Mouse (Mus musculus): ENCODE measurements around the gene Edrf1. TPM values are rescaled to one million over a fixed set of nuclear protein-coding genes. Genes with fewer than 3 reads are reported as not detected.

Edrf1 gene
- polyA plus RNA-seq, 1 experiment from 2014 or later = 34.1 TPM

GRCm38 (mm10) chr7:133701366-133701765 lies 64.0 kb downstream of the Edrf1 start:
- Histone ChIP-seq H3K36me3 (ENCODE audit: control insufficient read depth, insufficient read depth, low read length) (no peaks in the 10 kb centered on the region), H3K4me3 (ENCODE audit: low read depth, low read length) (no peak overlapping the region), H3K27me3 (ENCODE audit: control insufficient read depth, insufficient read depth, low read length) (no peaks in the 10 kb centered on the region), H3K4me2 (no peak overlapping the region), H3K9ac (ENCODE audit: low read length) (no peak overlapping the region), H3K9me3 (ENCODE audit: control insufficient read depth, low read length) (no peaks in the 10 kb centered on the region), H3K4me1 (ENCODE audit: control insufficient read depth, insufficient read depth, low read length) (no peaks in the 10 kb centered on the region), H3K27ac (ENCODE audit: low read depth, low read length) (no peak overlapping the region)
- DNase-seq (ENCODE audit: low spot score, missing footprints) (no peak), ATAC-seq (ENCODE audit: low FRiP score) (no peak)
- WGBS = 90% methylated on average over 7 of the region's 7 CpGs

DNA sequence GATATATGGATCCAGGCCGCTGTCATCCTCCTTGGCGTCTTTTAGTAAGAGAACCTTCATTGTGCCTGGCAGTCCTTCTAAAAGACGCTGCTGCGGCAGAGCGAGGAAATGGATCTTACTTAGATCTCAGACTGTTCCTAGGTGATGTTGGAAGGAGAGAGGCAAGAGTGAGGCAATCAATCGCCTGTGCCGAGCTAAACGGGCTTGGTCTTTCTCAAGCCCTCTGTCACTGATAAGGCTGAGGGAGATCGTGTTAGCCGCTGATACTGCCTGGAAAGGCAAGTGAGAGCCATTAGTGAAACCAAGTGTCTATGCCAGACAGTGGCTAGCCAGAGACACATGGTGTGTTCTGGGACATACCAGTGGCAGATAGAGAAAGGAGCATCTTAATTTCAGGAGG lies 65.0 kb downstream of the Edrf1 start:
- Histone ChIP-seq H3K27ac (ENCODE audit: low read depth, low read length) (no peak overlapping the region), H3K27me3 (ENCODE audit: control insufficient read depth, insufficient read depth, low read length) (no peaks in the 10 kb centered on the region), H3K4me2 (no peak overlapping the region), H3K9ac (ENCODE audit: low read length) (no peak overlapping the region), H3K36me3 (ENCODE audit: control insufficient read depth, insufficient read depth, low read length) (no peaks in the 10 kb centered on the region), H3K4me3 (ENCODE audit: low read depth, low read length) (no peak overlapping the region), H3K9me3 (ENCODE audit: control insufficient read depth, low read length) (no peaks in the 10 kb centered on the region), H3K4me1 (ENCODE audit: control insufficient read depth, insufficient read depth, low read length) (no peaks in the 10 kb centered on the region)
- ATAC-seq (ENCODE audit: low FRiP score) (no peak), DNase-seq (ENCODE audit: low spot score, missing footprints) (peak; percentile 64)
- 91% methylated on average over 10 of the region's 10 CpGs for WGBS

- DNase-seq (ENCODE audit: low spot score, missing footprints) (peak; percentile 37), ATAC-seq (ENCODE audit: low FRiP score) (no peak)
- 94% methylated on average over 7 of the region's 7 CpGs for WGBS
- Histone ChIP-seq H3K4me1 (ENCODE audit: control insufficient read depth, insufficient read depth, low read length) (0 out of 2 replicates have a peak, but pooled peaks cover 3% of the 10 kb centered on the region), H3K27ac (ENCODE audit: low read depth, low read length) (no peak overlapping the region), H3K27me3 (ENCODE audit: control insufficient read depth, insufficient read depth, low read length) (no peaks in the 10 kb centered on the region), H3K36me3 (ENCODE audit: control insufficient read depth, insufficient read depth, low read length) (no peaks in the 10 kb centered on the region), H3K9me3 (ENCODE audit: control insufficient read depth, low read length) (no peaks in the 10 kb centered on the region), H3K4me2 (no peak overlapping the region), H3K4me3 (ENCODE audit: low read depth, low read length) (no peak overlapping the region), H3K9ac (ENCODE audit: low read length) (no peak overlapping the region)
Measured at GRCm38 (mm10) chr7:133703906-133704305, 66.6 kb downstream of the Edrf1 start.

DNA sequence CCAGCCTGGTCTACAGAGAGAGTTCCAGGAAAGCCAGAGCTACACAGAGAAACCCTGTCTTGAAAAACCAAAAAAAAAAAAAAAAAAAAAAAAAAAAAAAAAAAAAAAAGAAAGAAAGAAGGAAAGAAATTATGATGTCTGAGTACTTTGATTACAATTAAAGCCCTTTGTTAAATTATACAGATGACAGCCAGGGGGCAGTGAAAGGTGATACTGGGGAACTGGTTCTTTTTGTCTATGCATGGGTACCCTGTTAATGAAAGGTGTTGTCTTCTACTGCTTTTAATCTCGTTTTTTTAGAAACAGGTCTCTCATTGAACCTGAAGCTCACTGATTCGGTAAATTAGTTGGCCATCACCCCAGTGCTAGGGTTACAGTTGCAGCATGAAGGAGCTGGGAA lies 70.0 kb downstream of the Edrf1 start:
- no peaks in the 10 kb centered on the region for H3K27me3 ChIP-seq (ENCODE audit: control insufficient read depth, insufficient read depth, low read length)
- ATAC-seq (ENCODE audit: low FRiP score) (no peak), DNase-seq (ENCODE audit: low spot score, missing footprints) (peak; percentile 80)
- no peak overlapping the region for H3K4me2 ChIP-seq
- H3K9ac ChIP-seq (ENCODE audit: low read length) = no peak overlapping the region
- no peak overlapping the region for H3K4me3 ChIP-seq (ENCODE audit: low read depth, low read length)
- H3K4me1 ChIP-seq (ENCODE audit: control insufficient read depth, insufficient read depth, low read length) = peaks cover 11% of the 10 kb centered on the region
- H3K27ac ChIP-seq (ENCODE audit: low read depth, low read length) = no peak overlapping the region
- no peaks in the 10 kb centered on the region for H3K9me3 ChIP-seq (ENCODE audit: control insufficient read depth, low read length)
- WGBS = 90% methylated on average over 2 of the region's 2 CpGs
- H3K36me3 ChIP-seq (ENCODE audit: control insufficient read depth, insufficient read depth, low read length) = no peaks in the 10 kb centered on the region; the same call in 1 of the 2 replicates

DNA sequence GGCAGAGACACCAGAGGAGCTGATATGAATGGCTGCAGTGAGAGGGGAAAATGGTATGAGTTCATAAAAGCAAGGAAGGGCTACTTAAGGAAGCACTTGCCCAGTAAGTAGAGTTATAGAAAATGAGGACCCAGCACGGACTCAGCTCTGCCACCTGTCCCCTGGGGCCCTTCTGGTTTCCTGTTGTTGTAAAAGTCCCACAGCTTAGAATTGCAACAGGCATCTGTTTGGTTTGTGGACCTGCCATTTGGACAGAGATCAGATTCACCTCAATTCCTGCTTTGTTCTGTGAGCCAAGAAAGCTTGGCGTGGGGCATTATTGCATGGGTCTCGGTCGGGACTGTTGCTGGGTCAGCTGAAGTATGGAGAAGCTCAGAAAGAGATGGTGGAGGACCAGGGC lies 78.0 kb downstream of the Edrf1 start:
- Histone ChIP-seq H3K9me3 (ENCODE audit: control insufficient read depth, low read length) (no peaks in the 10 kb centered on the region), H3K4me2 (no peak overlapping the region), H3K9ac (ENCODE audit: low read length) (no peak overlapping the region), H3K4me1 (ENCODE audit: control insufficient read depth, insufficient read depth, low read length) (no peaks in the 10 kb centered on the region), H3K36me3 (ENCODE audit: control insufficient read depth, insufficient read depth, low read length) (peaks cover 25% of the 10 kb centered on the region), H3K27ac (ENCODE audit: low read depth, low read length) (no peak overlapping the region), H3K27me3 (ENCODE audit: control insufficient read depth, insufficient read depth, low read length) (no peaks in the 10 kb centered on the region), H3K4me3 (ENCODE audit: low read depth, low read length) (no peak overlapping the region)
- no peak for ATAC-seq (ENCODE audit: low FRiP score)
- WGBS = 91% methylated on average over 4 of the region's 4 CpGs
- no peak for DNase-seq (ENCODE audit: low spot score, missing footprints)

GRCm38 (mm10) chr7:133718580-133718979 lies 81.2 kb downstream of the Edrf1 start:
- DNase-seq (ENCODE audit: low spot score, missing footprints) (no peak), ATAC-seq (ENCODE audit: low FRiP score) (no peak)
- no peaks in the 10 kb centered on the region for H3K27me3 ChIP-seq (ENCODE audit: control insufficient read depth, insufficient read depth, low read length)
- no peak overlapping the region for H3K27ac ChIP-seq (ENCODE audit: low read depth, low read length)
- H3K9me3 ChIP-seq (ENCODE audit: control insufficient read depth, low read length) = no peaks in the 10 kb centered on the region
- H3K36me3 ChIP-seq (ENCODE audit: control insufficient read depth, insufficient read depth, low read length) = peaks cover 36% of the 10 kb centered on the region
- no peaks in the 10 kb centered on the region for H3K4me1 ChIP-seq (ENCODE audit: control insufficient read depth, insufficient read depth, low read length)
- H3K4me3 ChIP-seq (ENCODE audit: low read depth, low read length) = no peak overlapping the region
- no peak overlapping the region for H3K4me2 ChIP-seq
- no peak overlapping the region for H3K9ac ChIP-seq (ENCODE audit: low read length)
- WGBS = 95% methylated on average over 1 of the region's 1 CpGs

DNA sequence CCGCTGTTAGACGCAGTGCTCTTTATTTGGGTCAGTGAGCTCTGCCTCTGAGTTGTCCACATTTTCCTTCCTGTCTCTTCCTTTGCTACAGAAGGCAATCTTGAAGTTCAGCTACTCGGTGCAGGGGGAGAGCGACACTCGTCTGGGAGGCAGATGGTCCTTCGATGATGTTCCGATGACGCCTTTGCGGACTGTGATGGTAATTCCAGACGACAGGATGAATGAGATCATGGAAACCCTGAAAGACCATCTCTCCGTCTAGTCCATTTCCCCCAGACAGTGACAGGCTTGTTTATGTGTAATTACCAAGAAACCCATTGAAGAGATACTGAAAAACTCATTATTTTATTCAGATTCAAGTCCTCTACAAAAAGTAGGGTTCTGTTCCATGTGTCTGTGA lies 83.3 kb downstream of the Edrf1 start:
- no peak for ATAC-seq (ENCODE audit: low FRiP score)
- H3K4me1 ChIP-seq (ENCODE audit: control insufficient read depth, insufficient read depth, low read length) = no peaks in the 10 kb centered on the region
- H3K4me2 ChIP-seq = no peak overlapping the region
- no peak overlapping the region for H3K4me3 ChIP-seq (ENCODE audit: low read depth, low read length)
- no peaks in the 10 kb centered on the region for H3K27me3 ChIP-seq (ENCODE audit: control insufficient read depth, insufficient read depth, low read length)
- peaks cover 44% of the 10 kb centered on the region for H3K36me3 ChIP-seq (ENCODE audit: control insufficient read depth, insufficient read depth, low read length)
- 92% methylated on average over 11 of the region's 11 CpGs for WGBS
- DNase-seq (ENCODE audit: low spot score, missing footprints) = no peak
- H3K27ac ChIP-seq (ENCODE audit: low read depth, low read length) = no peak overlapping the region
- no peak overlapping the region for H3K9ac ChIP-seq (ENCODE audit: low read length)
- no peaks in the 10 kb centered on the region for H3K9me3 ChIP-seq (ENCODE audit: control insufficient read depth, low read length)

Other genes with a start within 250 kb of the Edrf1 start
- not detected in 2 replicates for gene Tex36, start 35.4 kb upstream of the Edrf1 start, polyA plus RNA-seq (2014; fragmentation: Nextera tagmentation; extraction: Ambion mirVana)
- 0.10 TPM in 1 of 2 replicates, not detected in the other for gene Mmp21, start 42.5 kb downstream of the Edrf1 start, polyA plus RNA-seq (2014; fragmentation: Nextera tagmentation; extraction: Ambion mirVana)
- 164 and 170 TPM in 2 replicates for gene Bccip, start 71.8 kb downstream of the Edrf1 start, polyA plus RNA-seq (2014; fragmentation: Nextera tagmentation; extraction: Ambion mirVana)
- 38.2 and 44.5 TPM in 2 replicates for gene Uros, start 72.5 kb downstream of the Edrf1 start, polyA plus RNA-seq (2014; fragmentation: Nextera tagmentation; extraction: Ambion mirVana)
- 1.6 TPM in 2 replicates for gene Fank1, start 139.3 kb downstream of the Edrf1 start, polyA plus RNA-seq (2014; fragmentation: Nextera tagmentation; extraction: Ambion mirVana)
- 80.7 and 82.6 TPM in 2 replicates for gene Dhx32, start 145.2 kb downstream of the Edrf1 start, polyA plus RNA-seq (2014; fragmentation: Nextera tagmentation; extraction: Ambion mirVana)

All from midbrain, embryonic 11.5 days (tissue).